Mouse (Mus musculus): ENCODE data around the gene Parp1. TPM values are rescaled to one million over a fixed set of nuclear protein-coding genes. Genes with fewer than 3 reads are reported as not detected.

The Parp1 gene
- polyA plus RNA-seq, 1 experiment from 2014 or later, result 20.4 TPM

DNA sequence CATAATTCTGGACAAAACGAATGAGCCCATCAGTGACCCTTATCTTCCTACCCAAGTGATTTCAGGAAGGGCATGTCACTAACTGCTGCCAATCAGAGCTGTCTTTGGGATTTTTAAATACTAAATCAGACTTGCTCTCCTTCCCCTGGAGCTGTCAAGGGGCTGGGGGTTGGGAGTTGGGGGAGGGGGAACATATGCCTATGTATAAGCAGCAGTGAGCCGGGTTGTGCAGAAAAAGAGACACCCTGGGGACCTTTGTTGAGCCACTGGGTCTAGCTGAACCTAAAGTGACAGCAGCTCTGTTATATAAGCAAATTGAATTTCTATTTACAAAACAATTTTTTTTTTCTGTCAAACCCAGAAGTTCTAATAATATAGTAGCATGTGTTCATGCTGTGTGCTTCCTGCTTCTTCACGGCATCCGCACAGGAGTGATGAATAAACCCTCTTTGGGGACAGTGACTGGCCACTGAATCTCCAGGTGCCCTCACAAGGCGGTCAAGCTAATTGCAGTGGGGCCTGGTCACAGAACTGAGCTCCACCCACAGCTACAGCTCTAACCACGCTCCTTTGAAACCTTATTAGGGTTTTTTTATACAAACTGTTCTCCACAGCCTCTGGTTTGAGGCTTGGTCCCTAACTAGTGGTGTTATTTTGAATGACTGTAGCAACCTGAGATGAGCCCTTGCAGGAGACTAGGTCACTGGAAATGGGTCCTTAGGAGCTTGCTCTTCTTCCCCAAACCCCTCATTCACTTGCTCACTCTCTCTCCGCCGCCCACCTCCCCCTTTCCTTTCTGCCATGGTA is 38.1 kb upstream of the Parp1 start:
- no peaks in the 10 kb centered on the region for H3K4me1 ChIP-seq (replicated peaks; ENCODE audit: control insufficient read depth, insufficient read depth, low read length)
- H3K27me3 ChIP-seq (replicated peaks; ENCODE audit: control insufficient read depth, insufficient read depth, low read length), result no peaks in the 10 kb centered on the region
- no peak for TF ChIP-seq CTCF (IDR thresholded peaks at IDR 0.05; ENCODE audit: low read depth)
- 0 out of 2 replicates have a peak, but pooled peaks cover 4% of the 10 kb centered on the region for H3K9me3 ChIP-seq (ENCODE audit: control insufficient read depth)
- no peaks in the 10 kb centered on the region for H3K36me3 ChIP-seq (ENCODE audit: control insufficient read depth, insufficient read depth)
- ATAC-seq, result no peak
- WGBS, result 64% methylated on average over 8 of the region's 8 CpGs
- no peak overlapping the region for H3K27ac ChIP-seq (ENCODE audit: low read depth, low read length)
- H3K9ac ChIP-seq (ENCODE audit: low read depth, low read length), result no peak overlapping the region
- H3K4me2 ChIP-seq (replicated peaks; ENCODE audit: low read depth), result no peak overlapping the region
- no peak overlapping the region for H3K4me3 ChIP-seq (ENCODE audit: low read depth, low read length)

DNA sequence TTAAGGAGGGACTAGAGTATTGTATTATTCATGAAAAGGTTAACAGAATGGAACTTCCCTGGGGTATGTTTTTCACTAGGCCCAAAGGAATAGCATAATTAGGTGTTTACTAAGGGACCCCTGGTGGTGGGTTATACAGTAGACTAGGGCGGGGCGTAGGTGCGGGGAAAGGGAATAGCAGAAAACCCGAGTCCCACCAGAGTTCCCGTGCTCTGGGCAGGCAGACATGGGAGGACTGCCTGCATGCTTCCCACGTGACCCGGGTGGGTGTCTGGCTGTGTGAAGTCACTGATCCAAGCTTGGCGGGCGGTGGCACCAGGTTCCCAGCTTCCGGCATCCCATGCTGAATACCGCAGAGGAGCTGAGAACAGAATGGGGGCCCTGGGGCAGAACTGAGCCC is 36.1 kb upstream of the Parp1 start:
- WGBS, result 99% methylated on average over 11 of the region's 11 CpGs
- no peak for TF ChIP-seq CTCF (IDR thresholded peaks at IDR 0.05; ENCODE audit: low read depth)
- Histone ChIP-seq H3K9me3 (ENCODE audit: control insufficient read depth) (0 out of 2 replicates have a peak, but pooled peaks cover 4% of the 10 kb centered on the region), H3K4me2 (replicated peaks; ENCODE audit: low read depth) (no peak overlapping the region), H3K9ac (ENCODE audit: low read depth, low read length) (no peak overlapping the region), H3K36me3 (ENCODE audit: control insufficient read depth, insufficient read depth) (no peaks in the 10 kb centered on the region), H3K27me3 (replicated peaks; ENCODE audit: control insufficient read depth, insufficient read depth, low read length) (no peaks in the 10 kb centered on the region), H3K4me3 (ENCODE audit: low read depth, low read length) (no peak overlapping the region), H3K27ac (ENCODE audit: low read depth, low read length) (no peak overlapping the region), H3K4me1 (replicated peaks; ENCODE audit: control insufficient read depth, insufficient read depth, low read length) (no peaks in the 10 kb centered on the region)
- ATAC-seq, result no peak

DNA sequence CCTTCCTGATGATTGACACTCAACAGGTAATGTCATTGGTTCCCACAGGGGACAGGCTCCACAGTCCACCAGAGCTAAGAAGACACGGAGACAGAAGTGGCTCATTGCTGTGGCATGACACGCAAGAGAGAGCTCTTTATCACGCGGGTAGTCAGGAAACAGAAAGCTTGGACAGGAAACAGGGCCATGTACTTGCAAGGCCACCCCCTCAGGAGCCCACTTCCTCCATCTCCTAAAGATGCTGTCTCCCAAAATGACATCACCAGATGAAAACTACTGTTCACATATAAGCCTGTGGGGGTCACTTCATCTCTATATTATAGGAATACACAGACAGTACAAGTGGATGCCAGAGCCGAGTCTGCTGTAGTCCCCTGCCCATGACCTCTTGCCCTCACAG is 32.0 kb upstream of the Parp1 start:
- no peak for TF ChIP-seq CTCF (IDR thresholded peaks at IDR 0.05; ENCODE audit: low read depth)
- no peak for ATAC-seq
- H3K9ac ChIP-seq (ENCODE audit: low read depth, low read length), result no peak overlapping the region
- H3K27ac ChIP-seq (ENCODE audit: low read depth, low read length), result no peak overlapping the region
- 57% methylated on average over 5 of the region's 5 CpGs for WGBS
- no peaks in the 10 kb centered on the region for H3K27me3 ChIP-seq (replicated peaks; ENCODE audit: control insufficient read depth, insufficient read depth, low read length)
- 0 out of 2 replicates have a peak, but pooled peaks cover 4% of the 10 kb centered on the region for H3K9me3 ChIP-seq (ENCODE audit: control insufficient read depth)
- no peaks in the 10 kb centered on the region for H3K36me3 ChIP-seq (ENCODE audit: control insufficient read depth, insufficient read depth)
- no peak overlapping the region for H3K4me2 ChIP-seq (replicated peaks; ENCODE audit: low read depth)
- no peak overlapping the region for H3K4me3 ChIP-seq (ENCODE audit: low read depth, low read length)
- no peaks in the 10 kb centered on the region for H3K4me1 ChIP-seq (replicated peaks; ENCODE audit: control insufficient read depth, insufficient read depth, low read length)

DNA sequence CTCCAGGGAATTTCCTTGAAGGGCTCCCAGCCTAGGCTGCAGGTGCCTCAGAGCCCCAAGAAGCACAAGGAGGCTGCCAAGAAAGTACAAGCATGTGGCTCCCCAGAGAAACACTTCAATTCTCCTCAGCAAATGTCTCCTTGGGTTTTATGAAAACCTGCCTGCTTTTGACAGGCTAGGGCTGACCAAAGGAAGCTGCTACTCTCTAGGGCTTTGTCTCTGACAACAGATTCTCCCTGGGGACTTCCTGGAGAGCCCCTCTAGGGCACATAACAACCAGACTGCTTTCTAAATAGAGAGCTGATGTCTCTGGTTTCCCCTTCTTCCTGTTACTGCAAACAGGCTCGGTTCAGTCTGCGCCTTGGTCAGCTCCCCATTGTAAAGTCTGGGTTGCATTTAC is 27.5 kb upstream of the Parp1 start:
- Histone ChIP-seq H3K4me3 (ENCODE audit: low read depth, low read length) (no peak overlapping the region), H3K9me3 (ENCODE audit: control insufficient read depth) (no peaks in the 10 kb centered on the region), H3K9ac (ENCODE audit: low read depth, low read length) (no peak overlapping the region), H3K27ac (ENCODE audit: low read depth, low read length) (no peak overlapping the region), H3K4me2 (replicated peaks; ENCODE audit: low read depth) (no peak overlapping the region), H3K36me3 (ENCODE audit: control insufficient read depth, insufficient read depth) (no peaks in the 10 kb centered on the region), H3K27me3 (replicated peaks; ENCODE audit: control insufficient read depth, insufficient read depth, low read length) (no peaks in the 10 kb centered on the region), H3K4me1 (replicated peaks; ENCODE audit: control insufficient read depth, insufficient read depth, low read length) (no peaks in the 10 kb centered on the region)
- 52% methylated on average over 2 of the region's 2 CpGs for WGBS
- no peak for TF ChIP-seq CTCF (IDR thresholded peaks at IDR 0.05; ENCODE audit: low read depth)
- no peak for ATAC-seq

DNA sequence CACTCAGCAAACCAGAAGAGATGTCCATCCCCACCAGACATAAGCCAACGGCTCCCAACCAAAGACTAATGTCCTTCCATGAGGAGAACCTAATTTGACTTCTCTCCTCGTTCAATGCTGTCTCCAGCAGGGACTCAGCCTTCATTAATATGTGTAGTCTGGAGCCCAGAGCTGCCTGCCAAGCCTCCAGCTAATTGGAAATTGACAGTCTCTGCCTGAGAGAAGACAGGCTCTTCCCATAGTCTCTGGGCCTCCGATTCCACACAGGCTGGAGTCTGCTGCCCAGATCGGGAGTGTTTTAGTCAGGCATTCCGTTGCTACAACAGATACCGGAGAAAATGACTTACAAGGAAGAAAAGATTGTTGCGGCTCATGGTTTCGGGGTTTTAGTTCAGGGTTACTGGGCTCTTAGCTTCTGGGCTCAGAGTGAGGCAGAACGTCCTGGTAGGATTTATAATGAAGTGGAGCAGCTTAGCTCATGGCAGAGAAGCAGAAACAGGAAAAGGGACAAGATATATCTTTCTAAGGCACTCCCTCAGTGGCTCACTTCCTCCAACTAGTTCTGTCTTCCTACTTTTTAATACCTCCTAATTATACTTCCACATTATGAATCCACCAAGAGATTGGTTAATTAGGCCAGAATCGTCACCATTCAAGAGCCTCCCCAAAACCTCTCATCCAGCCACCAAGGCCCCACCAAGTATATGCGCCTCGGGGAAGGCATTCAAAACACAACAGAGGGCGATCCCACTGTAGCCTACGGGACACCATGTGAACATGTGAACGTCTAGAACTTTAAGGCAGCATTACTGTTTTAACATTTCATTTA is 26.6 kb upstream of the Parp1 start:
- Histone ChIP-seq H3K4me1 (replicated peaks; ENCODE audit: control insufficient read depth, insufficient read depth, low read length) (no peaks in the 10 kb centered on the region), H3K9ac (ENCODE audit: low read depth, low read length) (no peak overlapping the region), H3K27ac (ENCODE audit: low read depth, low read length) (no peak overlapping the region), H3K36me3 (ENCODE audit: control insufficient read depth, insufficient read depth) (no peaks in the 10 kb centered on the region), H3K9me3 (ENCODE audit: control insufficient read depth) (no peaks in the 10 kb centered on the region), H3K4me2 (replicated peaks; ENCODE audit: low read depth) (no peak overlapping the region), H3K4me3 (ENCODE audit: low read depth, low read length) (no peak overlapping the region), H3K27me3 (replicated peaks; ENCODE audit: control insufficient read depth, insufficient read depth, low read length) (0 out of 2 replicates have a peak, but pooled peaks cover 3% of the 10 kb centered on the region)
- no peak for ATAC-seq
- no peak for TF ChIP-seq CTCF (IDR thresholded peaks at IDR 0.05; ENCODE audit: low read depth)
- WGBS, result 69% methylated on average over 15 of the region's 15 CpGs

DNA sequence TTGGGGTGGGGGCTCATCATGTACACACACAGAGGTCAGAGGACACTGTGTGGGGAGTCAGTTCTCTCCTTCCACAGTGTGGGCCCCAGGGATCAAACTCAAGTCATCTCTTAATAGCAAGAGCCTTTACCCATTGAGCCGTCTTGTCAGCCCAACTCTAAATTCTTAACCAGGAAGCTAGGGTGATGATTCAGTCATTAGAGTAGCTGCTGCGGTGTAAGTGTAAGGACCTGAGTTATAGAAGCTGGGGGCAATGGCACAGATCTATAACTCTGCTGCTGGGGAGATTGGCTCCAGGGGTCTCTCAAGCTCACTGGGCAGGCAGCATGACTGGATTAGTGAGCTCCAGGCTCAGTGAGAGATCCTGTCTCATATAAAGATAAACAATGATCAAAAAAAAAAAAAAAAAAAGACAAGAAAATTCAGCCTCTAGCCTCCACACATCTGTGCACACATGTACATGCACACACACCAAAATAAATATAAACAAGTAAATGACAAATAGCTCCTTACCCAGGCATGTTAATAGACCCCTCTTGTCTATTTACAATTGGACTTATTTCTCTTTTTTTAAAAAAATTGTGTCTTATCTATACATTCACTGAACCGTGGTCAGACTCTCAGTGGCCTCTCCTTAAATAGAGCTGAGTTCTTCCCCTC is 25.9 kb upstream of the Parp1 start:
- no peak overlapping the region for H3K4me2 ChIP-seq (replicated peaks; ENCODE audit: low read depth)
- TF ChIP-seq CTCF (IDR thresholded peaks at IDR 0.05; ENCODE audit: low read depth), result no peak
- H3K36me3 ChIP-seq (ENCODE audit: control insufficient read depth, insufficient read depth), result no peaks in the 10 kb centered on the region
- 0 out of 2 replicates have a peak, but pooled peaks cover 3% of the 10 kb centered on the region for H3K27me3 ChIP-seq (replicated peaks; ENCODE audit: control insufficient read depth, insufficient read depth, low read length)
- 75% methylated on average over 3 of the region's 3 CpGs for WGBS
- no peaks in the 10 kb centered on the region; the same call in 1 of the 2 replicates for H3K4me1 ChIP-seq (replicated peaks; ENCODE audit: control insufficient read depth, insufficient read depth, low read length)
- no peak overlapping the region for H3K4me3 ChIP-seq (ENCODE audit: low read depth, low read length)
- H3K9me3 ChIP-seq (ENCODE audit: control insufficient read depth), result no peaks in the 10 kb centered on the region
- H3K9ac ChIP-seq (ENCODE audit: low read depth, low read length), result no peak overlapping the region
- H3K27ac ChIP-seq (ENCODE audit: low read depth, low read length), result no peak overlapping the region
- no peak for ATAC-seq

All from intestine, postnatal 0 days (tissue).